Mouse (Mus musculus): ENCODE results near the gene 3830406C13Rik.
"Not testable (repeated sequence)": the region's sequence is repeated elsewhere in the genome, so short reads cannot be mapped to it uniquely, and the experiment has no call there.

Gene 3830406C13Rik

DNA sequence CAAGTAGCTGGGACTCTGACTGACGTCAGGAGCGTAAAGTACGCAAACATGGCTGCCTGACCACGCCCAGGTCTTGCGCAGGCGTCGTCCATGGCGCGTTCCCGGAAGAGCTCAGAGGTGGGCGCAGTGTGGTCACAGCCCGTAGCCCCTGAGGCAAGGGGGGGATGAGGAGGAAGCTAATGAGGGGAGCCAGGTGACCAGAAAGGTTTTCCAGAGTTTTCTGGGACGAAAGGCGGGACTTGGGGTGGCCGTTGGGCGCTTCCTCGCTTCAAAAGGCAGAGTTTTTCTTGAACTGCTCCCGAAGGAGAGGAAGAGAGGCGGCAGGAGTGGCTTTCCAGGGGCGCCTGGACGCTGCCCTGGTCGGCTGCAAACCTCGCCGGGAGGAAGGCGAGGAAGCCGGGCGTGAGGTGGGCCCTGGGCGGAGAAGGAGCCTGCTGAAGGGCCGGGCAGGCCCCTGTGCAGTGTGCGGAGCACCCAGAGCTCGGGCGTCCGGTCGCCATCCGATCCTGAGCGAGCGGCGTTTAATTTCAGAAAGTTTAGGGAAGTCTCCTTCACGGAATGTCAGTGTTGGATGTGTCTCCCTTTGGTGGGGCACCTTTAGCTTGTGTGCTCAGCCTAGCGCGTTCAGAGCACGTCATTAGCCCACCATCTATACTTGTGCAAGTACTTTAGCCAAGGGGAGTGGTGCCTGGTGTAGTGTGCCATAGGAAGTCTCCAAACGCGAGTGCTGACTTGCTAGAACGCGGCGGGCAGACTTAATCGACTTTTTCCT is at the start of gene 3830406C13Rik:
TSS of gene 3830406C13Rik (plus strand) at position 33 of the 772 bp plus-strand sequence.
- peak; percentile 85 to 90 for DNase-seq (ENCODE audit: low spot score in 2 of 2)

DNA sequence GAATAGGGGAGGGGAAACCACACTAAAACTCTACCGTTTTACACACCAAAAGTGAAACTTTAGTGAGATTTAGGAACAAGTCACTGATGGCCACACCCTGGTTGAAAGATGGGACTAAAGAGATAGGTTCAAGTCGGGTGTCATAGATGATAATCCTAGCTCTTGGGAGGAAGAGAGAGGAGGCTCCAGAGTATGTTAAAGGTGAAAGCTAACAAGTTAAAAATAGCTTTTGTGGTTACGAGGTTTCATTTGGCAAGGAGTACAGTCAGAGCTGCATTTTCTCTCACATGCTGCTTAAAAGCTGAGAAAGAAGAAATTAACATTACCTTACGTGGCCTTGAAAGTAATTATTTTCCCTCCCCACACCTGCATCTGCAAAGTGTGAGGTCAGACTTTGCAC is 40.2 kb upstream of the 3830406C13Rik start:
- DNase-seq (ENCODE audit: low spot score in 2 of 2) = no peak

DNA sequence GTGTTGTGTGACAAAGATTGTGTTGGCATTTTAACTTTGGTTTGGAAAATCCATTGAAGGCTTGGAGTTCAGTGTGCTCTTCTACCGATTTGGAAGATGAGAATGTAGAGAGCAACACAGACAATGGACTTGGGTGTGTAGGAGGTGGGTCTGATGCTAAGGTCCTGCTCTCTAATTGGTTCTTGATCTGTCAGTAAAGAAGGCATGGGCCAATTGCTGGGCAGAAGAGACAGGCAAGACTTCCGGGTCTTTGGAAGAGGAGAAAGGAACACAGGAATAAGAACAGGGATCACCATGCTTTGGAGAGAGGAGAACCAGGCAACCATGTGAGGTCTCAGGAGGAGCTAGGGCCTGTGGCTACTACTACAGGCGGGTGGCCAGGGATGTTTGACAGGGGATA is 7.9 kb upstream of the 3830406C13Rik start:
- no peak for DNase-seq (ENCODE audit: low spot score in 2 of 2)

GRCm38 (mm10) chr14:12283641-12284040 is 332 bp upstream of the 3830406C13Rik start, which contains the start of gene Gm49355:
Gm49355 (plus strand) TSS chr14:12283976.
- DNase-seq (ENCODE audit: low spot score in 2 of 2) = no peak

- not testable (repeated sequence) for DNase-seq (ENCODE audit: low spot score in 2 of 2)
Measured at GRCm38 (mm10) chr14:12289747-12290146, 5.8 kb downstream of the 3830406C13Rik start.

DNA sequence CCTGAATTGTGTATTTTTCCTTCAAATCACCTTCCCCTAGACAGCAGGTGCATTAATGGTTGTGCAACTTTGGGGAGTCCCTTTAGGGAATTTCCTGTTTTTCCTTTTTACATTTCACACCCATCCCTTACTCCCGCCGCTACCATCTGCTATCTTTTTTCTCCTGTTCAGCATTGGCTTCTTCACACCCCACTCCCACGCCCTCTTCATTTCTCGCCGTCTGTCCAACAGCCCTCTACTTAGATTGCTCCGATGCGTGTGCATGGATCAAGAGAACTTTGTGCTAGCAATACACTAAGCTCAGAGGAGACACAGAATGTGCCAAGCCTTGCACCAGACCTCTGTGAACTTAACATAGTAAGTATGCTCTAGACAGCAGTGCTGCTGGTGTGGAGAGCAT is 12.4 kb downstream of the 3830406C13Rik start:
- DNase-seq (ENCODE audit: low spot score in 2 of 2) = peak; percentile 77 to 85

DNA sequence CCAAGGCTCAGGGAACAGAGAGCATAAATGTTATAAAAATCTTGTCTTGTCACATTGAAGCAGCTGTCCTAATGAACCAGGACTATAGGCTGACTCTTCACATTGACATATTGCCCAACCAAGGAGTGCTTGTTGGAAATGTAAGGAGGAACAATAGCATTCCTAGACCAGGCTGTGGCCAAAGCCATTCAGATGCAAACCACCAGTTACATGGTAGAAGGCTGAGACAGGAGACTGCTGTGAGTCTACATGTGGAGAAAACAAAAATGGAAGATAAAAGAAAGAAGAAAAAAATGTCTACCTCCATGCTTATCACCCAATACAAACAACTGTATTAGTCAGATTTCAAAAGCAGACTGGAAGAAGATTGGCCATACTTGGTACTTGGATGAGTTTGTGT is 15.2 kb downstream of the 3830406C13Rik start:
- DNase-seq (ENCODE audit: low spot score in 2 of 2) = no peak

GRCm38 (mm10) chr14:12299654-12300053 is 15.7 kb downstream of the 3830406C13Rik start:
- no peak for DNase-seq (ENCODE audit: low spot score in 2 of 2)

- DNase-seq (ENCODE audit: low spot score in 2 of 2) = no peak
Measured at GRCm38 (mm10) chr14:12300275-12300674, 16.3 kb downstream of the 3830406C13Rik start.

DNA sequence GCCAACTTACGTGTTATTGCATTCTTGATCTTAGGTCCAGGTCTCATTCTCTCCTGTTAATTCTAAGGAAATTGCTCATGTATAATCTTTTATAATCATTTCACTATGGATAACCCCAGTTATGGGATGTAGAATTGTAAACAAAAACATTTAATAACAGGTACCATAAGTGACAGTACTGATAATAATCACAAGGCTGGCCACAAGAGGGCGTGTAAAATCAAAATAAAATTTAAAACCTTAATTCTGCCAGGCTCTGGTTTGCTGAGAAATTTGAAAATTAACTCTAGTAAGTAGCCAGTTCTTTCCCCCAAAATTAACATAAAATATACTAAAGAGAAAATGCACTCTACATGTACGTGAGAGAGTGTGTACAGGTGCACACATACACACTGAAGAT is 16.7 kb downstream of the 3830406C13Rik start:
- DNase-seq (ENCODE audit: low spot score in 2 of 2) = peak in 1 of 2 experiments; percentile 49

DNA sequence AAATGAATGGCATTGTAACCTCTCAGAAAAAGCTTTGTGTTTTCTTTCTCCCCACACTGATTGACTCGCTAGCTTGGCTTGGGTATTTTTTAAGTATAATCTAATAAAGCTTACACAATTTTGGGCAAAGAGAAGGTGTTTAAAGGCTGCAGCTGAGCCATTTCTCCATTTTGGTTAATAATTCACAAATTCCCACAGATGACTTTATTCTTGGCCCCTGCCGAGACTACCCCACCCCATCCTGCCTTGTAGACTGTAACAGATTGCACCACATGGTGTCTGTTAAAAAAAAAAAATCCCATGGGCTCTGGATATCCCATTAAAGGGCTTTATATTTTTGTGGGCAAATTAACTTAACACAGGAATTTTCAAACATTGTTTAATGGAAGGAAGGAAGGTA is 19.1 kb downstream of the 3830406C13Rik start:
- DNase-seq (ENCODE audit: low spot score in 2 of 2) = no peak

GRCm38 (mm10) chr14:12333622-12334021 is 49.6 kb downstream of the 3830406C13Rik start:
- DNase-seq (ENCODE audit: low spot score in 2 of 2) = no peak

DNA sequence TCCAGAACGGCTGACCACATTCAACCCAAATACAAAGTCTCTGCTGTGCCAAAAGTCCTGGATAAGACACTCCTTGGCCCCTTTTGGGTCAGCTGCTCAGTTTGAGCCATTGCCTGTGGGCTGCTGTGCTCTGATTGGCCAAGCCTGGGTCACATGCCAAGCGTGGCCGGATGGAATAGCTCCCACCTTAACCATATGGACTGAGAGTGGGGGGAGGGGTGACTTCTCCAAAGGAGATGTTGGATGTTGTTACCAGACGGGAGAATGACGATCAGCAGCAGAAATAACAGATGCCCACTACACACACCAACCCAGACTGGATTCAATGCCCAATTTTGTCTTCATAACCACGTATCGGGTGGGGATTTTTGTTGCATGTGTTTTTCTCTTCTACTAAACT is 51.0 kb downstream of the 3830406C13Rik start:
- DNase-seq (ENCODE audit: low spot score in 2 of 2) = no peak

- peak; percentile 17 to 43 for DNase-seq (ENCODE audit: low spot score in 2 of 2)
Measured at GRCm38 (mm10) chr14:12337421-12337997, 53.5 kb downstream of the 3830406C13Rik start.

GRCm38 (mm10) chr14:12337998-12338809 is 54.2 kb downstream of the 3830406C13Rik start:
- peak in 1 of 2 experiments; percentile 19 for DNase-seq (ENCODE audit: low spot score in 2 of 2)

DNA sequence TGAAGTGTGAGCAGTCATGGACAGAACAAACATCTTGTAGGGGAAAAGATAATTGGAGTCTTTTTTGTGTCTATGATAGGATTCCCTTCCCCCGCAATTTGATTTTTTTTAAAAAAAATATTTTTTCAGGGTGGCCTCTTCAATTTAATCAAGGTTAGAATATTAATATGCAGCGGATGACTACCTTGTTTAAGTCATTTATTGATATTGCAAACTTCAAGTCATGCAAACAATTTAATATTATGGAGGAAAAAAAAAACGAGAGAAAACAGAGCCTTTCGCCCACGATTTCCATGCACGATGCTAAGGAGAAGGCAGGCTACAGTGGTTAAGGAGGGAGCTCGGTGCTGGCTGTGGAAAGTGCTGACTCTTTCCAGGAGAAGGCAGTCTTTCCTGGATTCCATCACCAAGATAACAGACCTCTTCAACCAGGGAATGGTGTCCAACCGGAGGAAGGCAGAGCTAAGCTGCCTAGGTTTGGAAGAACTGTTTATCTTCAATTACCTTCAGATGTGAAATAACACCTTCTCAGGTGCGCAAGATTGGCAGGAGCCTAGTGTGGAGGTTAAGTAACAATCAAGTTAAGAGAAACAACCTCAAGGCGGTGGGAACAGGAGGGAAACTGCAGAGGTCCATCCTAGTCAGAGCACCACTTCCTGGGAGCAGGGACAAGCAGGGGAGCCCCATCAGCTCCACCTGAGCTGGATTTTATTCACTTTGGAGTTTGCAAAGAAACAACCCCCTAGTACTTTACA is 55.0 kb downstream of the 3830406C13Rik start:
- DNase-seq (ENCODE audit: low spot score in 2 of 2) = no peak

DNA sequence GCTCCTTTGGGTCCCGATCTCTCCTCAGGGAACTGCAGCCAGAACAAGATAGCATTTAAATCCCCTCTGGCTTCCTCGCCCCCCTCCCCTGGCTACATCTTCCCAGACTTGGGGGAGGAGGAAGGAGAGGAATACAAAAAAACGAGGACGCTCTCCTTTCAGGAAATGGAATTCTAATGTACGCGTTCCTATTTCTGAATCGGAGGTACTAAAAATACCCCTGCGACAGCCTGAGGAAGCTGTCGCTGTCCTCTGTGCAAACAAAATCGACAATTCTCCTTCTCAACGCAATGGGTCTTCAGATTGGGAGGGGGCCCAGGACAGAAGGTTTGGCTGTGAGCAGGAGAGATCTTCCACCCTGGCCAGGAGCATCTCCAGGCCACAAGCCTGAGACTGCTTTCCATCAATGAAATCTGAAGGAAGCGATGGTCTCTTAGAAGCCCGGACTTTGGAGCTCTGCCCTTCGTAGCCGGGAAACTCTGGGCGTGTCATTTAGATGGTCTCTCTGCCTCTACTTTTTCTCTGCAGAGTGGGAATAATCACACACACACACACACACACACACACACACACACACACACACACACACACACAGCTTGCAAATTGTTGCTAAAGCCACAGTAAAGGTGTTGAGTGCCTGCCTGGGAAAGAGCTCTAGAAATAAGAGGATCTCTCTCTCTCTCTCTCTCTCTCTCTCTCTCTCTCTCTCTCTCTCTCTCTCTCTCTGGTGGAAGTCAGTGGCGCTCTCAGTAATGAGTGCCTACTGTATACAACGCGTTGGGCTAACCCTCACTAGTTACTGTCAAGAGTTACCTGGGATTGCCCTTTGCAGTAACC is 56.5 kb downstream of the 3830406C13Rik start:
- DNase-seq (ENCODE audit: low spot score in 2 of 2) = peak; percentile 21 to 47

DNA sequence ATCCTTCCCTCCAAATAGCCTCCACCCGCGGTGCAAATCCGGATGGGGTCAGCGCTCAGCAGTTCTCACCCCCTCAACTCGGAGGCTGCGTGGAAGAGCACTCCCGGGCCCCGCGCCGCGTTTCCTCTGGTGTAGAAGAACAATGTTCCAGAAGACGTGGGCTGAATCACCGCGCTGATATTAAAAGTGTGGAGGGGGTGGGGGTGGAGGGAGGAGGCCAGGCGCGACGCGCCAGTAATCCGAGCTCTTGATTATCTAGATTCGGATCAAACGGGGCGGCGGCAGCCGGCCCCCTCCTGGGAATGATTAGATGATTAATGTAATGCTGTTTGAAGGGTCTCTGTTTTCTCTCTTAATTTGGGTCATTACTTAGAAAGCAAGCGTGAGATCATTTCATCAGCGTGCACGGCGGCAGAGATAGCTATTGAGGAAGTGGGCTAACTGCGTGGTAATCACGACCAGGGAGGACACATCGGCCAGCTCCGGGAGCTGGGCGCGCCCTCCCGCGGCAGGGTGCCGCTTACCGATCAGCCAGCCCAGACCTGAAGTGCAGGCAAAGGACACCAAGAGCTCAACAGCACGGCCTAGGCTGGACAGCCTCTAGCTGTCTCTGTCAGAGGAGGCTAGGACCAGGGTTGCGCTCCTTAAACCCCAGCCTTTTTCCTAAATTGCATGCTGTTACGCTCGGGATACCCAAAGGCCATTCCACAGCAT is 57.3 kb downstream of the 3830406C13Rik start:
- peak; percentile 16 to 34 for DNase-seq (ENCODE audit: low spot score in 2 of 2)

GRCm38 (mm10) chr14:12341789-12342457 is 58.0 kb downstream of the 3830406C13Rik start:
- no peak for DNase-seq (ENCODE audit: low spot score in 2 of 2)

Data from frontal cortex, postnatal 36 days (tissue).